13 mouse cellular contexts compared by ENCODE assay signal in genomic region chr2:34546176-34546677, GRCm38 (mm10).
A peak's percentile ranks its signal among the peaks of the same experiment; 100 is the strongest.
DNase-seq lines count a peak whose midpoint lies in the region; ATAC-seq and TF ChIP-seq lines count a peak whose summit lies in the region.
"Had no signal": no experiment of that assay in that cellular context is flagged by ENCODE, and none has a peak within 500 bp of the region (broad histone marks: within the 10 kb centered on the region; RNA-seq: fewer than 3 reads in every experiment).

No protein-coding gene starts in this region.

- H3K9ac ChIP-seq in forebrain, embryonic 14.5 days (ENCODE audit: low read length) = no peak overlapping the region
- no peak overlapping the region for H3K9ac ChIP-seq in forebrain, embryonic 12.5 days
- H3K9ac ChIP-seq in neural tube, embryonic 14.5 days (replicated peaks; ENCODE audit: low read depth, low read length) = no peak overlapping the region
- H3K9ac ChIP-seq in kidney, embryonic 16.5 days (replicated peaks; ENCODE audit: low read length) = no peak overlapping the region

- H3K27ac ChIP-seq in forebrain, embryonic 14.5 days (ENCODE audit: low read depth, low read length) = no peak overlapping the region
- H3K27ac ChIP-seq in forebrain, embryonic 12.5 days = no peak overlapping the region
- no peak overlapping the region for H3K27ac ChIP-seq in neural tube, embryonic 14.5 days (ENCODE audit: low read depth, low read length)
- no peak overlapping the region for H3K27ac ChIP-seq in gastrocnemius, adult 2 months
- no peak overlapping the region for H3K27ac ChIP-seq in kidney, embryonic 16.5 days (ENCODE audit: low read length)

- 47% methylated on average over 3 of the region's 3 CpGs for WGBS in forebrain, embryonic 14.5 days
- 82% methylated on average over 3 of the region's 3 CpGs for WGBS in forebrain, embryonic 12.5 days
- WGBS in neural tube, embryonic 14.5 days = 74% methylated on average over 3 of the region's 3 CpGs
- 78% methylated on average over 3 of the region's 3 CpGs for WGBS in kidney, embryonic 16.5 days

- no peaks in the 10 kb centered on the region for H3K9me3 ChIP-seq in forebrain, embryonic 14.5 days (replicated peaks; ENCODE audit: control insufficient read depth, low read length)
- H3K9me3 ChIP-seq in forebrain, embryonic 12.5 days = no peaks in the 10 kb centered on the region
- H3K9me3 ChIP-seq in neural tube, embryonic 14.5 days (ENCODE audit: control insufficient read depth, low read length) = no peaks in the 10 kb centered on the region
- no peaks in the 10 kb centered on the region for H3K9me3 ChIP-seq in kidney, embryonic 16.5 days (ENCODE audit: low read length)

- no peak overlapping the region for H3K4me3 ChIP-seq in forebrain, embryonic 14.5 days (ENCODE audit: low read depth, low read length)
- H3K4me3 ChIP-seq in forebrain, embryonic 12.5 days (replicated peaks) = no peak overlapping the region
- no peak overlapping the region for H3K4me3 ChIP-seq in neural tube, embryonic 14.5 days (ENCODE audit: low read depth, low read length)
- no peak overlapping the region for H3K4me3 ChIP-seq in gastrocnemius, adult 2 months
- H3K4me3 ChIP-seq in kidney, embryonic 16.5 days (ENCODE audit: low read length) = no peak overlapping the region

- no peaks in the 10 kb centered on the region for H3K27me3 ChIP-seq in forebrain, embryonic 14.5 days (replicated peaks; ENCODE audit: control insufficient read depth, insufficient read depth, low read length)
- H3K27me3 ChIP-seq in forebrain, embryonic 12.5 days = no peaks in the 10 kb centered on the region; the same call in 1 of the 2 replicates
- H3K27me3 ChIP-seq in neural tube, embryonic 14.5 days (ENCODE audit: control insufficient read depth, insufficient read depth, low read length) = no peaks in the 10 kb centered on the region
- no peaks in the 10 kb centered on the region for H3K27me3 ChIP-seq in kidney, embryonic 16.5 days (ENCODE audit: insufficient read depth, low read length)

- no peak overlapping the region for H3K4me2 ChIP-seq in forebrain, embryonic 14.5 days (ENCODE audit: low read length)
- H3K4me2 ChIP-seq in forebrain, embryonic 12.5 days = no peak overlapping the region
- no peak overlapping the region for H3K4me2 ChIP-seq in neural tube, embryonic 14.5 days (ENCODE audit: low read depth, low read length)
- H3K4me2 ChIP-seq in kidney, embryonic 16.5 days (replicated peaks; ENCODE audit: low read depth, low read length) = no peak overlapping the region
- H3K4me2 ChIP-seq: liver, embryonic 11.5 days had no signal

- peaks cover 17% of the 10 kb centered on the region; the same call in 1 of the 2 replicates for H3K4me1 ChIP-seq in forebrain, embryonic 14.5 days (ENCODE audit: control insufficient read depth, insufficient read depth, low read length)
- no peaks in the 10 kb centered on the region; the same call in 1 of the 2 replicates for H3K4me1 ChIP-seq in forebrain, embryonic 12.5 days
- H3K4me1 ChIP-seq in neural tube, embryonic 14.5 days (ENCODE audit: control insufficient read depth, insufficient read depth, low read length) = 0 out of 2 replicates have a peak, but pooled peaks cover 6% of the 10 kb centered on the region
- peaks cover 19% of the 10 kb centered on the region for H3K4me1 ChIP-seq in kidney, embryonic 16.5 days (ENCODE audit: insufficient read depth, low read length)

- intact Hi-C loops in left cerebral cortex, postnatal 36 days (cut with DNase I) = no loop called here
- intact Hi-C loops in gastrocnemius, adult 2 months (cut with DNase I) = no loop called here

- no peaks in the 10 kb centered on the region for H3K36me3 ChIP-seq in forebrain, embryonic 14.5 days (ENCODE audit: control insufficient read depth, insufficient read depth, low read length)
- H3K36me3 ChIP-seq in forebrain, embryonic 12.5 days (replicated peaks) = no peaks in the 10 kb centered on the region
- H3K36me3 ChIP-seq in neural tube, embryonic 14.5 days (ENCODE audit: control insufficient read depth, insufficient read depth, low read length) = no peaks in the 10 kb centered on the region
- H3K36me3 ChIP-seq in kidney, embryonic 16.5 days (ENCODE audit: insufficient read depth, low read length) = no peaks in the 10 kb centered on the region

- peak; percentile 89 for ATAC-seq in forebrain, embryonic 14.5 days
- ATAC-seq in forebrain, embryonic 12.5 days (ENCODE audit: low FRiP score) = no peak
- peak; percentile 31 for ATAC-seq in neural tube, embryonic 14.5 days (ENCODE audit: low read depth)
- ATAC-seq in erythroid progenitor cell, adult 5-6 weeks (replicated peaks; ENCODE audit: low FRiP score, poor library complexity, severe bottlenecking) = no peak
- ATAC-seq in kidney, embryonic 16.5 days (ENCODE audit: low FRiP score, low TSS enrichment) = no peak
- ATAC-seq: intestine, embryonic 16.5 days had no signal

- no peak for TF ChIP-seq CTCF in gastrocnemius, adult 2 months (IDR thresholded peaks at IDR 0.05)

- DNase-seq in forebrain, embryonic 14.5 days (ENCODE audit: low spot score) = peak; percentile 88
- no peak for DNase-seq in neural tube, embryonic 10.5 days (ENCODE audit: extremely low spot score, low spot score)
- peak; percentile 53 to 59 for DNase-seq in left cerebral cortex, postnatal 36 days (ENCODE audit: low spot score in 2 of 2)
- DNase-seq in gastrocnemius, adult 2 months = no peak
- DNase-seq: adrenal gland, adult 2 months; B cell, adult 2 months; retina, postnatal 1 day had no signal

Comparison
In these comparisons a context has a peak if more than half of its experiments do, and no peak if none do; other contexts are left out.
1. ATAC-seq: peak in forebrain, embryonic 14.5 days (single experiment) and neural tube, embryonic 14.5 days (single experiment); none in forebrain, embryonic 12.5 days (single experiment), erythroid progenitor cell, adult 5-6 weeks (single experiment) and kidney, embryonic 16.5 days (single experiment).
2. DNase-seq: peak in forebrain, embryonic 14.5 days (single experiment) and left cerebral cortex, postnatal 36 days (2 of 2); none in neural tube, embryonic 10.5 days (single experiment) and gastrocnemius, adult 2 months (single experiment).